Mouse (Mus musculus) erythroid progenitor cell, adult 5-6 weeks (primary cell): ENCODE measurements around the gene Fggy. TPM values are rescaled to one million over a fixed set of nuclear protein-coding genes. Genes with fewer than 3 reads are reported as not detected.

ENCODE experiments used
- ATAC-seq: replicated peaks from 2 replicates; pipeline ENCODE4 v1.8.0; 2016; ENCODE audit warnings: moderate number of reproducible peaks, mild to moderate bottlenecking, moderate TSS enrichment, inconsistent platforms; ENCODE audit not compliant: poor library complexity, low FRiP score, severe bottlenecking
- total RNA-seq, 2 experiments: library from RNA; stranded (forward) in 1 of 2; stranded (reverse) in 1 of 2; fragments of 150-400 nt in 1 of 2; fragments of 186-747, 209-891 nt in 1 of 2; gene quantifications; 2 replicates each; pipeline versions ENCODE4 v1.2.3 to v1.2.4; 2015 to 2017; ENCODE audit warnings: low replicate concordance in 2 of 2

The Fggy gene
- total RNA-seq, 2 experiments from 2014 or later, result 8.8 TPM; not detected in 1

- no peak for ATAC-seq
Observed at GRCm38 (mm10) chr4:95759027-95759731, 201.9 kb downstream of the Fggy start.

GRCm38 (mm10) chr4:95765359-95765758 is 208.1 kb downstream of the Fggy start:
- ATAC-seq, result no peak

- ATAC-seq, result no peak
Observed at GRCm38 (mm10) chr4:95770469-95770868, 213.2 kb downstream of the Fggy start.

- no peak for ATAC-seq
Observed at GRCm38 (mm10) chr4:95771542-95771941, 214.2 kb downstream of the Fggy start.

- ATAC-seq, result no peak
Observed at GRCm38 (mm10) chr4:95771945-95772344, 214.6 kb downstream of the Fggy start.

GRCm38 (mm10) chr4:95772663-95773062 is 215.4 kb downstream of the Fggy start:
- ATAC-seq, result no peak

- ATAC-seq, result no peak
Observed at GRCm38 (mm10) chr4:95775574-95775973, 218.3 kb downstream of the Fggy start.

- no peak for ATAC-seq
Observed at GRCm38 (mm10) chr4:95777839-95778238, 220.5 kb downstream of the Fggy start.

- no peak for ATAC-seq
Observed at GRCm38 (mm10) chr4:95778528-95778927, 221.2 kb downstream of the Fggy start.

GRCm38 (mm10) chr4:95784146-95784895 is 227.0 kb downstream of the Fggy start:
- ATAC-seq, result no peak

GRCm38 (mm10) chr4:95787609-95788008 is 230.3 kb downstream of the Fggy start:
- no peak for ATAC-seq

- no peak for ATAC-seq
Observed at GRCm38 (mm10) chr4:95788867-95789266, 231.6 kb downstream of the Fggy start.

GRCm38 (mm10) chr4:95791913-95792475 is 234.7 kb downstream of the Fggy start:
- no peak for ATAC-seq

GRCm38 (mm10) chr4:95793647-95794328 is 236.5 kb downstream of the Fggy start:
- ATAC-seq, result no peak

- no peak for ATAC-seq
Observed at GRCm38 (mm10) chr4:95794651-95795050, 237.3 kb downstream of the Fggy start.

- no peak for ATAC-seq
Observed at GRCm38 (mm10) chr4:95795283-95795682, 238.0 kb downstream of the Fggy start.

GRCm38 (mm10) chr4:95819650-95820049 is 262.3 kb downstream of the Fggy start:
- ATAC-seq, result no peak

GRCm38 (mm10) chr4:95821906-95822579 is 264.7 kb downstream of the Fggy start:
- ATAC-seq, result no peak

GRCm38 (mm10) chr4:95828164-95828563 is 270.9 kb downstream of the Fggy start:
- ATAC-seq, result no peak

GRCm38 (mm10) chr4:95830320-95830719 is 273.0 kb downstream of the Fggy start:
- no peak for ATAC-seq
